Mouse (Mus musculus) embryonic stem cell, embryonic (primary cell): ENCODE data around the gene Gucy2d.

ENCODE experiments used
- CTCF ChIA-PET, 4 experiments: fragments of 300-600 bp in 2 of 4; fragments of 350-600 bp in 2 of 4; sonication (Branson Sonifier 250); formaldehyde crosslinking; loops; one replicate each; lab custom pipeline; 2022; ENCODE audit warnings: inconsistent platforms in 2 of 4; lab: Charles Lee
- POLR2A ChIA-PET, 4 experiments: fragments of 300-600 bp in 2 of 4; fragments of 350-600 bp in 2 of 4; sonication (Branson Sonifier 250); formaldehyde crosslinking; loops; one replicate each; lab custom pipeline; 2022; ENCODE audit warnings: antibody characterized with exemption in 4 of 4, inconsistent platforms in 1 of 4; lab: Charles Lee

Gucy2d gene

DNA sequence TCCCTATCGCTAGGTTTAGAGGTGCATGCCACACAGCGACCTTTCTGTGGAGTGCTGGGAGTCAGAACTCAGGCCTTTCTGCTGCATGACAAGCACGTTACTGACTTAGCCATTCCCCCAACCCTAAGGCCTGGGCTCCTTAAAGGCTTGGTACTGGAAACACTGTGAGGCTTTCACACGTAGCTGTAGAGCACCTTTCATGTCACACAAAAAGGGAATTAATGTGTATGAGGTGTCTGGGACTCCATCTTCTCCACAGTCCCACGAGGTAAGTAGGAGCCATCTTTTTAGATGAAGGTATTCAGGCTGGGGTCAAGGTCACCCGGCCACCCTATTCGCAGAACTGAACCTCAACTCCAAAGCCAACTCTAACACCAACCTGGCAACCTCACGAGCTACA, 41.6 kb downstream of the Gucy2d start:
- ChIA-PET CTCF (interaction anchor here in 3 of 4 experiments (0.6 to 2.1 kb wide), 9 partner anchors 9 to 874 kb away, joined by 3 to 8 read pairs (median 4); no protein-coding TSS in a partner anchor), POLR2A (no interaction called here)

DNA sequence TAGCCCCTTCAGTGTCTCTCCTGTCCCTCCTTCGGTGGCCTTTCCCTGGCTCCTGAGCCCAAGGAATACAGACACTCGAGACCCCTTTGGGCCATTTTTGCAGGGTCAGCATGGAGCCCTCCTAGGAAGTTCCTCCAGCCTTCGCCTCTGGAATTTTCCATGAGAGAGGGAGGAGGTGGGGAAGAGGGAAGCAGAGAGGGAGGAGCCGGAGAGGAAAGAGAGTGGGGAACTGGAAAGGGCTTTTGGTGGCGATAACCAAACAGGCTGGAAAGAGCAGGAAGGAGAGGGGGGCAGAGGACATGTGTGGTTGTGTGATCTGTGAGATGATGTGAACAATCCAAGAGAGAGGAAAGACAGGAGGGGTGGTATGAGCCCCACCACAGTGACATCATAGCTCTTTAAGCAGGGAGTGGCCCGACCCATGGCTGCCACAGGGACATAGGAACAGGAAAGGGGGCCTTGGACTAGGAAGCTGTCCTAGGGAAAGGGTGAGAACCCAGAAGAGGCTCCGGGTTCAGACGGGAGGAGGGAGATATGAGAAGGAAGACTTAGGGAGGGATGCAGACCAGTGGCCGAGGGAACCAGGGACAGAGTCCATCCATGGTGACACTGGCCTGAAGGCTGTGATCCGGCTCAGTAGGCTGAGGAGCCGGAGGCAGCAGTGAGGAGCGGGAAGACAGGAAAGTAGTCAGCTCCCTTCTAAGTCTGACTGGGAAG, 42.5 kb downstream of the Gucy2d start:
- ChIA-PET POLR2A (no interaction called here), CTCF (interaction anchor here in 1 of 4 experiments (0.6 kb wide), 1 partner anchor 268 kb away, joined by 4 read pairs; no protein-coding TSS in a partner anchor)

DNA sequence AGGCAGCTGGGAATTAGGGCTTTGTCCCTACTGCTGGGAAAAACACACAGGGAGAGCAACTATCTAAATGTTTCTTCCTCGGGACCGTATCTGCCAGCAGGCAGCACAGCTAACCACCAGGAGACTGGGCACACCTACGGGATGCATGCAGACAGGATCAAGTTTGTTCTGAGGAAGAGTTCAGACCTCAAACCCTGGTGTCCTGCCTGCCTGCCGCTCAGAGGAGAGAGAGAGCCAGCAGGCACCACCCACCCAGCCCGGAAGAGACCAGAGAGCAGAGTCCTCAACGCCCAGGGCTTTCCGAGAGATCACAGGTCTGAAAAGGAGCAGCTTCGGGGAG, 43.0 kb downstream of the Gucy2d start:
- CTCF ChIA-PET: no interaction called here
- POLR2A ChIA-PET: no interaction called here

DNA sequence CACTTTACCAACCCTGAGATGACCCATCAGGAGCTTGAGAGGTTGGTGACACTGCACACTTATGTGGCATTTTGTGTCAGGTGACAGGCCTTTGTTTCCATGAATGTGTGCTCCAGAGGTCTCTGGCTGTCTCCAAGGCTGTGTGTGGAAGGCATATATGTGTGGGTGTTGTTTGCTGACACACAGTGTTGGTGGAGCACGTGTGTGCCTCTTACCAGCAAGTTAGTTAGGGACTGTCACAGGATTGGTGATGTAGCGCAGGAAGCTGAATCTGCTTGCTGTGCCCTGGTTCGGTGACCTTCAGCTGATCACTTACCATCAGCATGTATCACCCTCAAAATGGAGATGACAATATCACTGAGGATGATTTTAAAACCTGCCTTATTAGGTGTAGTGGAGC, 44.7 kb downstream of the Gucy2d start:
- ChIA-PET POLR2A (interaction anchor here in 1 of 4 experiments (0.5 kb wide), 1 partner anchor 388 kb away, joined by 4 read pairs; no protein-coding TSS in a partner anchor), CTCF (interaction anchor here in 1 of 4 experiments (0.5 kb wide), 1 partner anchor 18 kb away, joined by 4 read pairs; no protein-coding TSS in a partner anchor)

DNA sequence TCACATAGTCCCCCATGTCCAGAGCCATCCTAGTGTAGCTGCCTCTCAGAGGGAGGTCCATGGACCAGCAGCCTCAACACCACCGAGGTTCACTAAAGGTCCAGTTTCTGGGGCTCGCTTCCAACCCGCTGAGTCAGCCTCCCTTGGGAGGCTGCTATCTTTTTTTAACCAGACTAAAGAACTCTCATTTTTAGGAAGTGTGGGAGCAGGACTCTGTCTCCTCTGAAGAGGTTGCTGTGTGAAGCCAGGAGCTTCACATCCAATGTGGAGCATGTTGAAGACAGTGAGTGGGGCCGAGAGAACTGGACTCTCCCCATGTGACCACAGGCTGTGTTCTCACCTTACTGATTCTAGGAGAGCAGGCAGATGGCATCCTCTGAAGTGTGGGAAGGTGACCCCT, 45.3 kb downstream of the Gucy2d start:
- ChIA-PET CTCF (no interaction called here), POLR2A (no interaction called here)

DNA sequence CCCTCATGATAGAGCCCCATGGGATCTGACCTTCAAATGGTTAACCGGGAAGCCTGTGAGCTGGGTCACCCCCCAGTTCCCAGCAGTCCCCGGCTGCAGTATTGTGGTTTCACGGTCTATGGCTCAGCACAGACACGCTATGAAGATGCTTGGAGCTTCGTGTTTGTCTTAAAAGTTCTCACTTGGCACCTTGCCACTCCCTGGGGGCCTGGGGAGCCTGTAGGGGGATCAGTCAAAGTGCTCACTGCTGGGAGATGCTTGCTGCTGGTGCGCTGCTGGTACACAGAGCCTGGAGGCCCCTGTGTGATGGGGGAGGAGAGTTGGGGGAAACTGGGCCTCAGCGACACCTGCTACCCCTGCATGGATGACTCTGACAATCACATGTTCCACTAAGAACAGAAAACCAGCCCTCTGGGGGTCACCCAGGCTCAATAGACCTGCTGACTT, 46.3 kb downstream of the Gucy2d start:
- ChIA-PET POLR2A (no interaction called here), CTCF (interaction anchor here in 1 of 4 experiments (0.6 kb wide), 1 partner anchor 469 kb away, joined by 3 read pairs; no protein-coding TSS in a partner anchor)

DNA sequence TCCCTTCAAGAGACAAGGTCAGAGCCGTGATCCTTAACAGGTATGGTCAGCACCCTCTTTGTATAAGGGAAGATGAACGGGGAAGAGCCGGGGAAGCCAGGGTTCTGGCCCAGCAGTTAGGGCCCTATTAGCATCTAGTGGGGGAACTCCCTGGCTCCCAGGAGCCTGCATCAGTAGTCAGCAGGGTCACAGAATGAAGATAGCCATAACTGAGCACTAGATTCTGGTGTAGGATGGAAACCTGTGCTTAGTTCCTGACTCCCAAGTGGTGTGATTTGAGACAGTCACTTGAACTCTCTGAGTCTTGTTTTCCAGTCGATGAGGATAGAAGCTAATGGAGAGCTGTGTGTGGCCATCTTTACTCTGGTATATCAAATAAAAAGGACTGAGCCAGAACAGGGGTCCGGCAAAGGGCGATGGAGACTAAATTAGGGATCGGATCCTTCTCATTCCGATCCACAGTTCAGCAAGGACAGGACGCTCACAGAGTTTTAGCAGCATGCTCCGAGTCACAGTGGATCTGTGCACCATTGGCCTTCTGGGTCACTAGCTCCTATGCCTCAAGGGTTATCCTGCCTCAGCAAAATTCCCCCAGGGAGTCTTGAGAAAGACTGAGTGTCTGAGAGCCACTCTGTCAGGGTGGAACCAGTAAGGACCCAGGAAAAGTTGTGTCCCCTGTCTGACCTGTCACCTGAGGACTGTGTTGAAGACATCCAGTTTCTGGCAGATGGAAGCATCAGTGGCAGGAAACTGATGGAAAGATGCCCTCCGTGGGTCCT, 47.2 kb downstream of the Gucy2d start:
- ChIA-PET CTCF (no interaction called here), POLR2A (interaction anchor here in 1 of 4 experiments (0.5 kb wide), 1 partner anchor 125 kb away, joined by 4 read pairs; no protein-coding TSS in a partner anchor)

DNA sequence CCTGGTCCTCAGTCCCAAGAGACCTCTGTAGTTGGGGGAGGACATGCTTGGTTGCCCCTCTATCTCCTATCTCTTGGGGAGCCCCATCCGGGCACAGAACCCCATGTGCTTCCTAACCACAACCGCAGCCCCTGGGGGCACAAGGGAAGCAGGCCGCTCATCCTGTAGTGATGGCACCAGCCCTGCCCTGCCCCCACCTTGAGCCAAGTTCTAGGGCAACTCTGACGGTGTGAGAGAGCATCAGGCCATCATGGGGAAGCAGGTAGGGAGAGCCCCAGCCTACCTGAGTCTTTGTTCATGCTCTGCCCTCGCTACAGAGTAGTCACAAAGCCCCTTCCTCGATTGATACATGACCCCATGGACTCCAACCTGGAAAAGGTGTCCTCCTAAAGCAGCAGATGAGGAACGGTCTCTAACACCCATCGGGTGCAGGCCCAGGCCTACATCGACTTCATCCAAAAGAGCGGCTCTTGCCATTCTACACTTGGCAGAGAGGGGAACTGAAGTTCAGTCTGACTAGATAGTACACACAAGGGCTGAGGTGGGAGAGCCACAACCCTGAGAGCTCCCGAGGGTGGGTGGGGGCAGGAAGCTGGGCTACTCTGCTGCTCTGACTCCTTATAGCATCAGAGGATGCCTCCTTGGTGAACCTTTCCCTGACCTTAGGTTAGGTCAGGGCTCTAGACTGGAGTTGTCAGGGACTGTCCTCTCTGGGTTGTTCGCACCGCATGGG, 48.3 kb downstream of the Gucy2d start:
- ChIA-PET CTCF (interaction anchor here in 1 of 4 experiments (0.6 to 1.6 kb wide), 4 partner anchors 11 to 476 kb away, joined by 3 to 5 read pairs (median 4); no protein-coding TSS in a partner anchor), POLR2A (interaction anchor here in 1 of 4 experiments (0.9 to 1.2 kb wide), 2 partner anchors 11 to 168 kb away, joined by 3 read pairs; partner anchors contain the start of gene Emsy)

DNA sequence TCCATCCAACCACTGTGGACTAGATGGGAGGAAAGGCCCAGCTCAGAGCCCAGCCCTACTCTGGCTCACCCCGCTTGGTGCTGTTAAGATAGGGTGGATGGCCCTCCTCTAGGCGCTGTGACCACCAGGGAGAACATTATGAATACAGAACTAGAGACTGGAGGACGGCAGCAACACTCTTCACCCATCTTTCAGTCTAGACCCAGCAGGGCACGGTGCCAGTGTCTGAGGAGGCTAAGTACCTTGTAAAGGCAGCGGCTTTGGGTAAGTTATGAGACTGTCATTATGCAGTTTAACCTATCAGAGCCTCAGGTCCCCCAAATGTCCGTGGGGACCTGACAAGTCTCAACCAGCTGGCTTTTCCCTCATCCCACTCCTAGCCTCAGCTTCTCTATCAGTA, 48.9 kb downstream of the Gucy2d start, which contains the start of gene Lrrc32:
Gene Lrrc32 (plus strand): TSS at position 153 of the 400 bp plus-strand sequence.
- CTCF ChIA-PET: interaction anchor here in 2 of 4 experiments (0.6 to 1.7 kb wide), 8 partner anchors 8 to 740 kb away, joined by 3 to 7 read pairs (median 4); no protein-coding TSS in a partner anchor
- POLR2A ChIA-PET: interaction anchor here in 1 of 4 experiments (0.9 to 1.2 kb wide), 2 partner anchors 10 to 168 kb away, joined by 3 read pairs; partner anchors contain the start of gene Emsy

DNA sequence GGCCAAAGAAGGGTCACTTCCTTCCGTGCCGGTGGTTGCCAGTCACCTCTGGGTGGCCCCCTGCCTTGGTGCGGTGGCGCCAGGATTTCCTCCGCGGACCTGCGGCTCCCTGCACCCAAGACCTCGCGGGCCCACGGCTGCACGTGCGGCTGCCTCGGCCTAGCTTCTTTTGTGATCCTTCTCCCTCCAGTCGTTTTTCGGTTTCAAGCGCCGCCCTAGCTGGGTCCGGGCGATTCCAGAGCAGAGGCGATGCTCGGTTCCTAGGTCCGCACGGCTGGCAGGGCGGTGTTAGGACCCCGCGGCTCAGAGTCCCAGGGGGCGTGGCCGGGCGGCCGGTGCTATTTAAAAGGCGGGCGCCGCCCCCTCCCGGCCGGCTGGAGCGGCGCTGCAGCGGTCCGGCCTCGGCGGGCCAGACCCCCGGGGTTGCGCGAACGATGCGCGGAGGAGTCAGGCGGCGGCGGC, 49.4 kb downstream of the Gucy2d start:
- POLR2A ChIA-PET: interaction anchor here in 1 of 4 experiments (0.9 to 1.2 kb wide), 3 partner anchors 10 to 224 kb away, joined by 3 read pairs; partner anchors contain the start of gene Emsy
- CTCF ChIA-PET: interaction anchor here in 3 of 4 experiments (0.5 to 1.7 kb wide), 11 partner anchors 8 to 753 kb away, joined by 3 to 7 read pairs (median 3); no protein-coding TSS in a partner anchor

DNA sequence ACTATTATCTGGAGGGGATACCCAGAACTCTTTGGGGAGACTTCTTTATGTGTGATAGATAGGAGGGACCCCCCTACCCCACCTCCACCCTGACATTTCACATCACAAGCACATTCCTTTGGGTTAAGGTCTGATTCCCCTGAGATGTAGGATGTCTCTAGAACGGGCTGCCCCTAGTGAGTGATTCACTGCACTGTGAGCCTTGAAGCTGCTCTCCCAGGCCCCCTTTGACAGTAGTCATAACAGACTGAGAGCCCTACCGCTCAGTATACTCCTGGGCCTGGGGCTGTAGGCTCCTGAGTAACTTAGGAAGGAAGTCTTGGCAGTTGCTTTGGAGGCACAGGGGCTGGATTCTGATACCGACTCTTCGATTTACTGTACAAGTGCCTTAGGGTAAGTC, 50.1 kb downstream of the Gucy2d start:
- POLR2A ChIA-PET: interaction anchor here in 1 of 4 experiments (1.0 kb wide), 1 partner anchor 223 kb away, joined by 3 read pairs; no protein-coding TSS in a partner anchor
- CTCF ChIA-PET: interaction anchor here in 3 of 4 experiments (0.6 to 1.7 kb wide), 6 partner anchors 9 to 579 kb away, joined by 3 to 7 read pairs (median 4); no protein-coding TSS in a partner anchor

DNA sequence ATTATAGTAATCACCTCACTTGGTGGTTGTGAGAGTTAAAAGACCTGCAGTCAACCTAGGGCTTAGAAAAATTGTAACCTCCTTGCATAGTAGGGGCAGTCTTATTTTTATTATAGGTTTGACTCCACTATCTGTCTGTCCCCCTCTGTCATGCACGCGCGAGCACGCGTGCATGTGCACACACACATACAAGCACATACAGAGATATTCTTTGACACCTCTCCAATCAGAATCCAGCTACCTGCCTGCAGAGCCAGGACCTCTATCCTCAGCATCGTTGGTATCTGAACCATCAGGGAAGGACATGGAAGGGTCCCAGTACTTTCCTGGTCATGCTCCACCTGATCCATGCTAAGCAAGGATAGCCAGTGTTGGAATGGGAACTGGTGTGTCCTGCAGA, 50.7 kb downstream of the Gucy2d start:
- ChIA-PET POLR2A (no interaction called here), CTCF (interaction anchor here in 1 of 4 experiments (1.7 kb wide), 1 partner anchor 11 kb away, joined by 7 read pairs; no protein-coding TSS in a partner anchor)

DNA sequence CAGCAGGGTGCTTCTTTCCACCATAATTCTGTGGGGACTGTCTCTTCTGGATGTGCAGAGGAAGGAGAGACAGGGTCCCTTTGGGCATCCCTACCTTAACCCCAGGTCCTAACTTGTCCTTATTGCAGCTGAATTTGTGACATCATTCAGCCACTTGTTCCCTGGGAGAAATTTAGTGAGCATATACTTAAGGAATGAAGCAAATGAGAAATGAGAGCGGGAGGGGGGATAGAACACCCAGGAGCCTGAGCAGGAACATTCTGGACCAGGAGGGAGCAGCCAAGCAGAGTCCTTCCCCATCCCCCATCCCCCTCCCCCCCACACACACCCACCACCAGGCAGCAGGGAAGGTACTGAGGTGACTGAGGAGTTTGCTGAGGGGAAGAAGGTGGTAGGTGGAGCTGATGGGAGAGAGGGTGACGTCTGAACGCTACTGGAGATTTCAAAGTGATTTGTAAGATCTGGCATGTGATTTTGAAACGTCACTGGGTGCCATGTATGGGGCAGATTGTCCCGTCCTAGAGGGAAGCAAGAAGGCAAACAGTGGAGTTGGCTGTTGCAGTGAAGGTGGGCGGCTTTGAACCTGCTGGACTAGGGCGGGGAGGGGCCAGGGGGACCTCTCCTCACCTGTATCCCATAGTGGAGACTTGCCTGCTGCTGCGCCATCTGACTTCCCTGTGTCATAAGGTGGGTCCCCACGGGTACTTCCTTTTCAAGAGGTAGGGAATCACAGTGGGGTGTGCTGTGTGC, 51.4 kb downstream of the Gucy2d start:
- POLR2A ChIA-PET: no interaction called here
- CTCF ChIA-PET: no interaction called here

DNA sequence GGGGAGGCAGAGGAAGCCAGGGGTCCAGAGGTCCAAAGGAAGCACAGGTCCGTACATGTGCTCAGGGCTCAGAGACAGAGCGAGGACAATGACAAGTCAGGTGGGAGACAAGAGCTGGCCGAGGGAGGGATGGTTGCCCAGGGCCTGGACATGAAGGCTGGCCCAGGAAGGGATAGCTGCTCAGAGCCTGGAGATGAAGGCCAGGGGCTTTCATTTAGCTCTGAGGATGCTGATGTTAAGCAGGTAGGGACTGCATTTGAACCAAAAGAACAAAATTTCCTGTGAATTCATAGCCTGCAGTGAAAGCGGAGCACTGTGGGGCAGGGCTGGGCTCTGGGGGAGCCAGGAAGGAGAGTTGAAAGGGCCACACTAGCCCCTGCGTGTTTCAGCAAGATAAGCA, 52.1 kb downstream of the Gucy2d start:
- CTCF ChIA-PET: no interaction called here
- POLR2A ChIA-PET: no interaction called here

DNA sequence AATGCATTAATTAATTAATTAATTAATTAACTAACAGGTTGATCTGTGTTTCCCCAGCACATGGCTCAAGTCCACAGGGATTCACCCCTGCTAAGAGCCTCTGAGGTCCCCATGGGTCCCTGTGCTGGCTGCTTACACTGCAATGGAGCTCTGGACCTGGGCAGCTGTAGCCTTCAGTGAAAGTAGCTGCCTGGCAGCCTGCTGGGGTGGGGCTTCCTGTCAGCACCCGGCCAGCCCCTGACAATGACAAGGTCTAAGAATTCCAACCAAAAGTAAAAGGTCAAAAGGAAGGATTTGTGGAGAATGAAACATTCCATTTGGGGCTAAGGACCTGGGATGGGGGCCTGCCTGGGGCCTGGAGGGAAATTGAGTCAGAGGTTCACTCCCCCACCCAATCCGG, 53.1 kb downstream of the Gucy2d start:
- ChIA-PET POLR2A (interaction anchor here in 1 of 4 experiments (0.9 kb wide), 1 partner anchor 10 kb away, joined by 3 read pairs; no protein-coding TSS in a partner anchor), CTCF (interaction anchor here in 1 of 4 experiments (0.5 kb wide), 1 partner anchor 136 kb away, joined by 3 read pairs; no protein-coding TSS in a partner anchor)

DNA sequence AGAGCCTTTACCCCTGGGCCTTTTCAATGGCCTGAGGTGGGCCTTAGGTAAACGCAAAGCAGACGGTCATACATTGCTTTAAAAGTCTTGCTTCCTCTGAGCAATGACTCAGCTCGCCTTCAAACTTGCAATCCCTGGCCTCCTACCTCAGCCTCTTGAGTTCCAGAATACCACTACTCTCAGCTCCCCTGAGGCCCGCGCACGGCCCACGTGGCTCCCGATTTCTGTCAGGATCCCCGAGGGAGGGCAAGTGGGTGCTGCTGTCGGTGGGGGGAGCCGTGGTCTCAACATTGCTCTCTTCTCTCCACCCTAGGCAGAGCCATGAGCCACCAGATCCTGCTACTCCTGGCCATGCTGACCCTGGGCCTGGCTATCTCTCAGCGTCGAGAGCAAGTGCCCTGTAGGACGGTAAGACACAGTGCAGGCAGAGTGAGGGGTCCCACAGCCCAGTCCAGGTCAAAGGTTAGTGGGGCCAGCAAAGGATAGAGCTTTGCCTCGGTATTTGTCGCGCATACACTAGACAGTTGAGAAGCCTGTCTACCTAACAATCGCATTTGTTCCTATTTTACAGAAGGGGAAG, 53.8 kb downstream of the Gucy2d start:
- ChIA-PET POLR2A (interaction anchor here in 1 of 4 experiments (0.5 to 0.9 kb wide), 2 partner anchors 9 to 1123 kb away, joined by 3 read pairs; no protein-coding TSS in a partner anchor), CTCF (interaction anchor here in 1 of 4 experiments (0.5 kb wide), 1 partner anchor 136 kb away, joined by 3 read pairs; no protein-coding TSS in a partner anchor)

DNA sequence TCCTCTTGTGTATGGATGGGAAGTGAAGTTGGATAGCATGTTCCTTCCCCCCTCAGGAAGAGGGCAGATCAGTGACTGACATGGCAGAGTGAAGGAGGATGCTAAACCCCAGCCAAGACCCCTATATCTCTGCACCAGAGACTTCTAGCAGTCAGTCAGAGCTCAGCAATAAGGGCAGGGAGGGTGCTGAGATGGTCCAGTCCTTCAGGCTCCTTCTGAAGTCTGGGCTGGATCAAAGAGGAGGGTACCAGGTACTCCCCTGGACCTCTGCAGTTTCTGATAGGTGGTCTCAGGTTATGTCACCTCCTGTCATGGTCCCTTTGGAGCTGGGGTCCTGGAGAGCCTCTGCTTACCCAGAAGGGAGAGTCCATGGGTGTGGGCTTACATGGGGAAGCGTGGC, 55.4 kb downstream of the Gucy2d start:
- POLR2A ChIA-PET: no interaction called here
- CTCF ChIA-PET: no interaction called here
